ENCODE assay signal across 8 mouse cellular contexts in the genomic region with DNA sequence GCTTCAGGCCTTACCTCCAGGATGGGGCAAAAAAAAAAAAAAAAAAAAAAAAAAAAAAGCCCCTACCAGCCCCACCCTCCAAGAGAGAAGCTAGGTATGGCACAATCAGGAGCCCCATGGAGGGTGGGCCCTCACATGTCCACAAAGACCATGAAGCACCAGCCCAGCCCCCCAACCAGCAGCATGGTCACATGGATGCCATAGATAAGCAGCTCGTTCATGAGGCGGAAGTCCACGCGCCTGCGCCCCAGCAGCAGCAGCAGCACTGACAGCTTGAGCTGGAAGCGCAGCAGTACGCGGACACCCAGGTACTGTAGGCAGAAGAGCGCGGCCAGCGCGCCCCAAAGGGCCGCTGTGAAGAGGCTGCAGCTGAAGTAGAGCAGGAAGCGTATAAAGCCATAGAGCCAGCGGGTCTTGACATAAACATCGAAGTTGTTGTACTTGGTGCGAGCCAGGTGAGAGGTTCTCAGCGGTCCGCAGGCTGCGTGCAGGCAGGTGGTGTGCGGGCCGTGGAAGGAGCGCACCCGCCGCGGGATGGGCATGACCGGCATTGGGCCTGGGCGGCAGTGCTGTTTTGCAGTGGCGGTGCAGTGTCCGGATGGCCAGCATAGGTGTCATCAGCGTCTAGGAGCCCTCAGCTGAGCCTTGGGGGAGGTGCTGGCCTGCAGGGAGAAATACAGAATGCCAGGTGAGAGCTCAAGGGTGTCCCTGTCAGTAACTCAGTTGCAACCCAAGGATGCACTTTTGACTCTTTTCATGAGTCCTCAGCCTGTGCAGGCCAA. TPM values are rescaled to one million over a fixed set of nuclear protein-coding genes. Genes with fewer than 3 reads are reported as not detected.
DNase-seq lines count a peak whose midpoint lies in the region; ATAC-seq and TF ChIP-seq lines count a peak whose summit lies in the region.

No protein-coding gene starts in this region.

- no peaks in the 10 kb centered on the region for H3K27me3 ChIP-seq in forebrain, embryonic 12.5 days
- no peaks in the 10 kb centered on the region for H3K27me3 ChIP-seq in limb, embryonic 14.5 days (ENCODE audit: control insufficient read depth, insufficient read depth, low read length)
- H3K27me3 ChIP-seq in stomach, embryonic 15.5 days (replicated peaks), result no peaks in the 10 kb centered on the region

- H3K27ac ChIP-seq in forebrain, embryonic 12.5 days, result peak overlapping the region; percentile 96; the same call in 1 of the 2 replicates
- no peak overlapping the region for H3K27ac ChIP-seq in limb, embryonic 14.5 days (replicated peaks; ENCODE audit: low read depth, low read length)
- no peak overlapping the region for H3K27ac ChIP-seq in stomach, embryonic 15.5 days

- ATAC-seq in forebrain, embryonic 12.5 days (ENCODE audit: low FRiP score), result no peak
- no peak for ATAC-seq in limb, embryonic 14.5 days (ENCODE audit: low FRiP score, low read depth)
- ATAC-seq in stomach, embryonic 15.5 days (ENCODE audit: insufficient read depth, low FRiP score, low read depth), result no peak

- H3K9me3 ChIP-seq in forebrain, embryonic 12.5 days, result no peaks in the 10 kb centered on the region
- H3K9me3 ChIP-seq in limb, embryonic 14.5 days (ENCODE audit: control insufficient read depth, low read length), result no peaks in the 10 kb centered on the region
- H3K9me3 ChIP-seq in stomach, embryonic 15.5 days, result no peaks in the 10 kb centered on the region

- WGBS in forebrain, embryonic 12.5 days, result 89% methylated on average over 31 of the region's 31 CpGs
- WGBS in limb, embryonic 14.5 days, result 85% methylated on average over 31 of the region's 31 CpGs
- 71% methylated on average over 31 of the region's 31 CpGs for WGBS in stomach, embryonic 15.5 days

- H3K9ac ChIP-seq in forebrain, embryonic 12.5 days, result 0 out of 2 replicates have a peak overlapping the region, but pooled peaks have one; percentile 22
- 0 out of 2 replicates have a peak overlapping the region, but pooled peaks have one; percentile 89 for H3K9ac ChIP-seq in limb, embryonic 14.5 days (ENCODE audit: low read depth, low read length, severe bottlenecking)
- no peak overlapping the region for H3K9ac ChIP-seq in stomach, embryonic 15.5 days

- peak overlapping the region; percentile 68 for H3K4me2 ChIP-seq in forebrain, embryonic 12.5 days
- H3K4me2 ChIP-seq in limb, embryonic 14.5 days (replicated peaks; ENCODE audit: low read depth, low read length, severe bottlenecking), result peak overlapping the region; percentile 82; the same call in 1 of the 2 replicates
- H3K4me2 ChIP-seq in stomach, embryonic 15.5 days, result peak overlapping the region; percentile 82

- DNase-seq in cerebellum, adult 11 months, result peak; percentile 41
- no peak for DNase-seq in cerebellum, postnatal 14 days
- DNase-seq in CD4-positive helper T cell, adult 2 months (ENCODE audit: low read depth, low spot score), result peak; percentile 31
- no peak for DNase-seq in limb, embryonic 14.5 days (ENCODE audit: low spot score)
- DNase-seq in left cerebral cortex, postnatal 10 days (ENCODE audit: extremely low spot score in 1 of 2, low spot score in 2 of 2), result no peak
- no peak for DNase-seq in right cerebral cortex, adult 18-20 months

- H3K4me1 ChIP-seq in forebrain, embryonic 12.5 days, result peaks cover 35% of the 10 kb centered on the region
- peaks cover 18% of the 10 kb centered on the region for H3K4me1 ChIP-seq in limb, embryonic 14.5 days (ENCODE audit: control insufficient read depth, insufficient read depth, low read length)
- peaks cover 18% of the 10 kb centered on the region for H3K4me1 ChIP-seq in stomach, embryonic 15.5 days

- peaks cover 17% of the 10 kb centered on the region for H3K36me3 ChIP-seq in forebrain, embryonic 12.5 days (replicated peaks)
- H3K36me3 ChIP-seq in limb, embryonic 14.5 days (ENCODE audit: control insufficient read depth, insufficient read depth, low read length), result peaks cover 19% of the 10 kb centered on the region
- H3K36me3 ChIP-seq in stomach, embryonic 15.5 days, result 0 out of 2 replicates have a peak, but pooled peaks cover 4% of the 10 kb centered on the region

- no peak for TF ChIP-seq POLR2A in limb, embryonic 14.5 days (IDR thresholded peaks at IDR 0.05; ENCODE audit: borderline replicate concordance, extremely low read depth, insufficient read depth, insufficient read length)

- H3K4me3 ChIP-seq in forebrain, embryonic 12.5 days (replicated peaks), result peak overlapping the region; percentile 83
- no peak overlapping the region for H3K4me3 ChIP-seq in limb, embryonic 14.5 days (replicated peaks; ENCODE audit: low read length)
- H3K4me3 ChIP-seq in stomach, embryonic 15.5 days (replicated peaks), result peak overlapping the region; percentile 84

- intact Hi-C loops in left cerebral cortex, postnatal 10 days (cut with DNase I), result no loop called here

RNA-seq across cellular contexts. Expression of a gene that starts 15.4 kb away (rescaled TPM):
- polyA plus RNA-seq in forebrain, embryonic 12.5 days (2016; fragmentation: Nextera tagmentation; extraction: Ambion mirVana), result 8.4 and 11.0 TPM in 2 replicates
- 6.4 and 11.8 TPM in 2 replicates for polyA plus RNA-seq in limb, embryonic 14.5 days (2012; rRNA removed)
- 5.0 and 5.3 TPM in 2 replicates for polyA plus RNA-seq in limb, embryonic 14.5 days (2014; fragmentation: Nextera tagmentation; extraction: Ambion mirVana)
- polyA plus RNA-seq in stomach, embryonic 15.5 days (2015; fragmentation: Nextera tagmentation; extraction: Ambion mirVana), result 14.1 and 16.5 TPM in 2 replicates
- total RNA-seq in left cerebral cortex, postnatal 10 days (2021), result 10 to 100 TPM; 45.6 to 46.4 TPM

Comparison
In these comparisons a context has a peak if more than half of its experiments do, and no peak if none do; other contexts are left out.
1. DNase-seq: peak in cerebellum, adult 11 months (single experiment) and CD4-positive helper T cell, adult 2 months (single experiment); none in cerebellum, postnatal 14 days (0 of 2), limb, embryonic 14.5 days (single experiment), left cerebral cortex, postnatal 10 days (0 of 2) and right cerebral cortex, adult 18-20 months (single experiment).
2. Peak in every context shown above with its lines, with median percentiles within 50 percentile points of each other: H3K4me2 ChIP-seq.